Mouse (Mus musculus) adrenal gland, adult 18-20 months (tissue): ENCODE data around the gene Lmcd1. TPM values are rescaled to one million over a fixed set of nuclear protein-coding genes. Genes with fewer than 3 reads are reported as not detected.

Experiments
- DNase-seq, 2 experiments: peaks; one replicate each; pipeline ENCODE4 v3.0.0; 2021 to 2022; ENCODE audit warnings: low spot score in 2 of 2
- total RNA-seq, 2 experiments: library from RNA; stranded (reverse); gene quantifications; 1 replicate in 1 of 2; 2 replicates in 1 of 2; pipeline ENCODE4 v1.2.3; 2021

The Lmcd1 gene
- total RNA-seq, 2 experiments from 2014 or later, result 6.4 to 7.9 TPM

DNA sequence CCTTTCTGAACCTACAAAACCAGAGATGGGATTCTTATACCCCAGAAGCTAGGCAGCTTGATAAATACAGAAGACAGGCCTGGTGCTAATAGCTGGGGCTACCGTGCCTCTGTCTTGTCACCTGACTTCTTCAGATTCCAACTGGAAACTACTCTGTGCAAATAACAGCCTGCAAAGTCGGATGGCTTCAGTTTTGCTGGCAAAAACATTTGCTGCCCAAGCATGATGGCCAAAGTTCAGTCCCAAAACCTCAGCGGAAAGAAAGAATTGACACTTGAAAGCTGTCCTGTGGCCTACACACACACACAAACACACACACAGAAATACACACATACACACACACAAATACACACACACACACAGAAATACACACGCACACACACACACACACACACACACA, 65.5 kb downstream of the Lmcd1 start:
- DNase-seq, result no peak

DNA sequence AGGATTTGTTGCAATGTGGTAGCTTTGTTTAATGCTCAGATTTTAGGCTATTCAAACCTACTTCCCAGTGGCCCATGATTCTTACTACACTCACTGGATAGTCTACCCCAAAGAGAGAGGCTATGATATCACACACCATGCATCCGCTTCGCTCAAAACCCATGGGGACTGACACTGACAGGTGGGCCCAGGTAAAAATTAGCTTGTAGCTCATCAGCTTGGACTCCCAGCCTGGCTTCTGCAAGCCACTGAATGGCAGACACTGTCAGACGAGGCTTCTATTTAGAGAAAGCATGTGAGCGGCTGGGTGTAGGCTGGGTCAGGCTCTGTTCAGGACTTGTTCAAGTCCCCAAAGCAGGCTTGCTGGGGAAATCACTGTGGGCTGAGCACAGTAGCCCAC, 76.9 kb downstream of the Lmcd1 start:
- DNase-seq, result no peak

DNA sequence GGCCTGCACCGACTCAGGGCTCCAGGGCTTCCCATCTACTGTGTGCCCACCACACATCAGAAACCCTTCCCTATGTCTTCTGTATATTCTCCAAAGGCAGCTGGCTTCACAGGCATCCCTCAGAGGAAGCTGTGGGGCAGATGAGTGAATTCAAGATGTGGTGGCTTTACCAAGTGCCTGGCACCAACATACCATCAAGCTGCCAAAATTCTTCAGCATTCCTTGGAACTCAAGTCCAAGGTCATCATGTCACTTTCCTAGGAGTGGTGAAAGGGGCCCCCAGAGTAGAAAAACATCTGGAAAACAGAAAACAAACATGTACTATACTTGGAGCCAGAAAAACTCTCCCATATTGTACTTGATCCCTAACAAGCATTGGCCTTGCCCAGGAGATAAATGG, 85.8 kb downstream of the Lmcd1 start:
- DNase-seq, result no peak

DNA sequence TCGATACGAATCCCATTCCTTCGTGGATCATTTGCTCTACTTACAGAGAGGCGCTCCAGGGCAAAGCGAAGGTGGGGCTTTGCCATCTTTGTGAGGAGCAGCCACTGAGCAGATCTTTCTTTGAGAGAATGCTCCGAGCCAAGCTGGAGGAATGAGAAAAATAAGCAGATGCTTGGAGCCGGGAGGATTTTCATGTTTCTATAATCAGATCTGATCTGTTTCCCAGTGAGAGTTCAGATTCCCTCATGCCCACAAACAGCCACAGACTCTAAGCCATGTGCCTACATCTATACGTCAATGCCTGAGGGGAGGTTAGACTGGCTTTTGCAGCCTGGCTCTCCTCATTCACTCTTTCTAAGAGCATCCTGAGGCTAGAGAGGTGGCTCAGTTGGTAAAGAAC, 87.1 kb downstream of the Lmcd1 start:
- no peak for DNase-seq

DNA sequence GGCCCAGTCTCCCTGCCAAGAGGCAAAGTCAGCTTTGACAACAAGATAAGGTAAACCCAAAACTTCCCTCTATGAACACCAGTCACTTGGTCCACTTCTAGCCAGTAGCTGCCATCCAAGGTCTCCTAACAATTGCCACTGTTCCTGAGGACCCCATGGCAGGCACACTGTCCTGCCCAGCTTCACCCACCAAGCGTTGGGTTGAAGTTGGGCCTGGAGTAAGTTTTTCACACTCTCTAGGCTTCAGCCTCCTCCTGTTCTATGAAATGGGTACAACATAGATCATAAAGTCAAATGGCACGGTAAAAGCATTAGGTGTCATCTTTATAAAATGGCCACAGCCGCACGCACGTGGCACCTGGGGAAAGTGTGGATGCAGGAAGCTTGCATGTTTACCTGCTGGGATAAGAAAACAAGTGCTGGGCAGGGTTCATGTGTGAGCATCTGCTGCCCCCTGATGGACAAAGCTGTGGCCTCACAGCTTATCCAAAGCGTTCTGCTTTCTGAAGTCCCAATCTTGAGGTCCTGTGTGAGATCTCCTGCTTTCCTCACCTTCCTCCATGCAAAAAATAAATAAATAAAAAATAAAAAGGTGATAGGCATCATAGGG, 88.9 kb downstream of the Lmcd1 start:
- DNase-seq, result peak; percentile 72 to 73

DNA sequence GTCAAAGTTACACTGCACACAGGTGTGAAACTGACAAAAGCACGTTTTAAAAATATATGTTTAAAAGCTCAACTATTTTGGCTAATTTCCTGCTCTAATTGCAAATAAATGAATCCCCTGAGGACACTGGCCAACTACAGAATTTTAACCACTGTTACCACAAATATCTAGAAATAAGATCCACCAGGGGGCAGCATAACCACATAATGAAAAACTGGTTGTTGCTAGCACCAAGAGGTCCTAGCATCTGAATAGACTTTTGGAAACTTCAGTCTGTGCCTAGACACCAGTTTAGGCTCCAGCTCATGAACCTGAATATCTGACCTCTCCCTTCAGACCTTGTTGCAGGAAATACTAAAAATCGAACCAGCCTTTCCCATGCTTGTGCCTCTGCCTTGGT, 91.0 kb downstream of the Lmcd1 start:
- peak in 1 of 2 experiments; percentile 49 for DNase-seq

DNA sequence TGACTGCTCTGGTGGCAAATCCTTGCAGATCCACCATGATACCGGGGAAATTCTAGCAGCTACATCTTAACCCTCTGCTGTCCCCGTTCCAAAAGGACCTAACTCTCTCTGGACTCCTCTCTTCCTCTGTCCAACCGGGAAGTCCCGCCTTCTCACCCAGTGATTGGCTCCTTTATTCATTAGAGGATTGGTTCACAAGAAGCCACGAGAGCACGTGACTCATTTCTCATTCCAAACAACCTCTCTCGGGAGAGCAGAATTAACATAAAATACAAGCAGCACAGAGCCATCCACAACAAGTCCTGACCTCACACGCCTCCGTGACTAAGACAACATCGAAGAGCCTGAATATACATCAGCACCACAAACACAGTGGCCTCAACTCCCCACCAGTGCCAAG, 91.7 kb downstream of the Lmcd1 start:
- no peak for DNase-seq

DNA sequence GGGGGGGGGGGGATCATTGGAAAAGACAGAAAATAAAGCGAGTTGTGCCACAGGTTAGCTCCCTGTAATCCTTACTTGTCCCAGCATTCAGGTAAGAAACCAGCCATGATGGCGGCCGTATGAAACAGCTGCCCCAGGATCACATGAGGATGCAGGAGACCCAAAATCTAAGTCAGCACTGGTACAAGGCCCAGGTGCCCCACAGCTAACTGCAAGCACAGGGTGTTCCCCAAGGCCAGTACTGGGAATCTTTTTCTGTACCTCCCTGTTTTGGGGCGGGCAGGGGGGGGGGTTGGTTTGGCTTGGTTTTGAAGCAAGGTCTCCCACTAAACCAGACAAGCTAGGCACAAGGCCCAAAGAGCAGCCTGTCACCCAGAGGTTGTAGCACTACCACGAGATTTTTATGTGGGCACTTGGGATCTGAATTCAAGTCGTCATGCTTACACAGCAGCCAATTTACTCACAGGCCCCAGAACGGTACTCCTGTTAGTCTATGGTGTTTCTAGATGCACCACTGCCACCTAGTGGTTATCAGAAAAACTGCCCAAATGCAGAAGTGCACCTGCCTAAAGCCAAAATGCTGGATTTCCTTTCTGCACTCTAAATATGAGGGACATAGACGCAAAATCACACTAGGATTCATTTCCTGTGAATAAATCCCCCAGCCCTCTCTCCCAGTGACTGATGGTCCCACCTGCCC, 100.5 kb downstream of the Lmcd1 start:
- peak in 1 of 2 experiments; percentile 40 for DNase-seq

DNA sequence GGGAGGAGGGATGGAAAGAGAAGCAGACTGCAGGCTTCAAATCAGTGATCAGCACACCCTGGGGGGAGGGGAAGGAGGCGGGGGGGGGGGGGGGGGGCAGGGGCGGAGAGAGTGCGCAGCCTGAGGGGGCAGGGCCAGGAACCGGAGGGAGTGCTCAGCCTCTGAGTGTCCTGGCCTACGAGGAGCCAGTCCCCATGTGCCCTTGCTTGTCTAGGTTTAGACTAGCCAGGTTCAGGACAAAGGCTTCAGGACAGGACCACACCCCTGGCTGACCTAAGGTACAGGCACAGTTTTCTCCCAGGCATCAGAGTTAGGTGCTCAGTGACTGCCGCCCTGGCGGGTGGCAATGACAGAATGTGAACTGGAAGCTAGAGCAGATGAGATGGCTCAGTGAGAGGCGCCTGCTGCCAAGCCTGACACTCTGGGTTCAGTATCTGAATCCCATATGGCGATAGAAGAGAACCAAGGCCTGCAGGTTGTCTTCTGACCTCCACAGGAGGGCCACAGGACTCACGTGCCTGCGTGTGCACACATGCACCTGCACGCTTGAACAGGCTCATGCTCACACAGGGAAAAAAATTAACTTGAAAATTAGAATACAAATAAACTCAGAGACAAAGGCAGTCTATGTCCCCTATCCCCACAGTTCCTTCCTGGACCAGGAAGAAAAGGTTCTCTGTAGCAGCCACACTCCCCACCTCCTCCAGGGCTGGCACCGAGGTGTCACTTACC, 102.3 kb downstream of the Lmcd1 start:
- no peak for DNase-seq

DNA sequence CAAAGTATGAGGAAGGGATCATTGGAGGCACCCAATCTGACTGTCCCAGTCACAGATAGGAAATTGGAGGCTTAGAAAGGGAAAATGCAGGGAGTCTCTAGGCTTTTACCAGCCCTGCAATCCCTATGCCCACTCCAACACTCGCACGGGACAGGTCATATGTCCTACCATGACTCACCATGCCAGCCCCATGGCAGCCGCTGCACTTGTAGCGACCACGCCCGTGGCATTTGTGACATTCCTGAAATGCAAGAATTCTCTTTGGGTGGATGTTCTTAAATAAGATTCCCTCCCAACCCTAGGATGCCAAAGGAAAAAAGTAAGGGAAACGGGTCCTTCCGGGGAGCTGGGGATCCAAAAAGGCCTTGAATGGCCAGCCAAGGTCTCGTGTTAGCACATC, 105.5 kb downstream of the Lmcd1 start:
- DNase-seq, result no peak

Other genes starting within 250 kb of the Lmcd1 start
- gene Ssu2, start 114.3 kb downstream of the Lmcd1 start, total RNA-seq, result 10 to 100 TPM in 1 of 2 experiments, under 1 TPM in 1; 0.22 to 11.7 TPM
- gene Cav3, start 185.7 kb downstream of the Lmcd1 start, total RNA-seq, result not detected
- gene Oxtr, start 216.2 kb downstream of the Lmcd1 start, total RNA-seq, result 100 to 1,000 TPM in 1 of 2 experiments, 10 to 100 TPM in 1; 10.0 to 228 TPM